Mouse (Mus musculus) stomach, postnatal 0 days (tissue): ENCODE results near the gene Fam13c.

Experiments used
- CTCF ChIP-seq: IDR thresholded peaks from 2 replicates; pipeline ENCODE4 v1.5.1; 2016; ENCODE audit warnings: antibody characterized with exemption, low read depth, mild to moderate bottlenecking, moderate library complexity
- EP300 ChIP-seq: optimal IDR thresholded peaks from 2 replicates; pipeline ENCODE3; 2016; ENCODE audit warnings: antibody characterized with exemption

DNA sequence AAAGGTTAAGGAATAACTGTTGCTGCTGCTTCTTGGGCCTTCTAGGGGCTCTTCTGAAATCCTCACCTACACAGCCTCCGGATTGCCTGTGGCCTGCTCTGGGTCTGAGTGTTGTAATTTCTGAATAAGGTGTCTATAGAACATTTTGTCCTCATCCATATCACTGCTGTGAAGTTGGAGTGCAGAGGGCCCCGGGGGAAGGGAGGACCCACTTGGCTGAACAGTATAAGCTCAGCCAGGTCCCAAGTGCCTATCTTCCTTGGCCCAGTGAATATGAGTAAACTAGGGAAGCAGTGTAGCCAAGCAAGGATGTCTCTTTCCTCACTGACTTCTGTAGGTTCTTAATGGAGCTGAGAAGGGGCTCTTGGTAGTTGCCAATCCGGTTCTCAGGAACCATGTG, 112.2 kb downstream of the Fam13c start:
- TF ChIP-seq EP300, result no peak
- no peak for TF ChIP-seq CTCF
